Mouse (Mus musculus): ENCODE measurements around the gene St7. TPM values are rescaled to one million over a fixed set of nuclear protein-coding genes. Genes with fewer than 3 reads are reported as not detected.

The St7 gene
- polyA plus RNA-seq, 1 experiment: 7.4 TPM

DNA sequence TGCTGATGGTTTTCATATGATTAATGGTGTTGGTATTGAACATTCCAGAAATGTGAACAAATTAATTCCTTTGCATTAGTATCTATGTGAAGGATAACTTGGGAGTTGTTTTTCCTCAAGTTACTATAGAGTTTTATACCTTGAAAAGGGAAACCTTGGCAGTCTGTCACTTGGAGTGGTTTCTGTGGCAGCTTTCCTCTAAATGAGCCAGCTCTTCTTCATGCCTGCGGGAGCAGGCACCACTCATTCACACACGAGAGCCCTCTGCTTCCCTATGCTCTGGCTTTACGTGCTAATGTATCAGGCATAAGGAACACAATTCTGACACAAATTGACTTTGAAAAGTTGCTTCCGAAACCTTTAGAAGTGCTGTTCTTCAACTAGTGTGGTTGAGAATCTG lies 224.5 kb downstream of the St7 start:
- no peaks in the 10 kb centered on the region for H3K9me3 ChIP-seq (replicated peaks; ENCODE audit: control insufficient read depth, insufficient read depth, low read length, poor library complexity, severe bottlenecking)
- no peaks in the 10 kb centered on the region for H3K27me3 ChIP-seq (ENCODE audit: control insufficient read depth, insufficient read depth, low read length, poor library complexity, severe bottlenecking)
- H3K4me1 ChIP-seq (ENCODE audit: control insufficient read depth, insufficient read depth, low read length): peaks cover 4% of the 10 kb centered on the region
- H3K9ac ChIP-seq (ENCODE audit: low read depth, poor library complexity, severe bottlenecking): no peak overlapping the region
- H3K4me3 ChIP-seq (ENCODE audit: low read depth, low read length): no peak overlapping the region
- H3K36me3 ChIP-seq (ENCODE audit: control insufficient read depth, insufficient read depth, low read length, poor library complexity, severe bottlenecking): no peaks in the 10 kb centered on the region
- no peak overlapping the region for H3K27ac ChIP-seq (ENCODE audit: insufficient read depth, low read length)
- TF ChIP-seq POLR2A (IDR thresholded peaks at IDR 0.05; ENCODE audit: insufficient read depth, low read length) (no peak), EP300 (IDR thresholded peaks at IDR 0.05; ENCODE audit: insufficient read depth, low read depth, low read length) (no peak), CTCF (IDR thresholded peaks at IDR 0.05; ENCODE audit: low read depth, low read length) (no peak)

DNA sequence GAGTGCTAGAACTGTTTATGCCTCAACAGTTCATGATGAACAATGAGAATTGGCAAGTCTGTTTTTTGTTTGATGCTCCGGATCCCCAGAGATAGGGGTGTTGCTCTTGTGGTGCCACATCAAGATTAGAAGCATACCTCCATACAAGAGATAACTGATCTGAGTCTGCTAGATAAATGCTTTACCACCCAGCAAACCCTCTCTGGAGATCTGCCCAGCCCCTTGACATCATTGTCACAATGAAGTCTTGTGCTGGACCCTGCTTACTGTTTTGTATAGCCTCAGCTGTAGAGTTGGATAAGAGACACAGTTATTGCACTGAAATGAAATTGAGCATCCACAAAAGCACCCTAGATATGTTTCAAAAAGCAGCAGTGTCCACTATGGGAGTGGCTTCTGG lies 229.4 kb downstream of the St7 start:
- Histone ChIP-seq H3K9me3 (replicated peaks; ENCODE audit: control insufficient read depth, insufficient read depth, low read length, poor library complexity, severe bottlenecking) (no peaks in the 10 kb centered on the region), H3K36me3 (ENCODE audit: control insufficient read depth, insufficient read depth, low read length, poor library complexity, severe bottlenecking) (no peaks in the 10 kb centered on the region), H3K4me1 (ENCODE audit: control insufficient read depth, insufficient read depth, low read length) (no peaks in the 10 kb centered on the region), H3K27ac (ENCODE audit: insufficient read depth, low read length) (no peak overlapping the region), H3K4me3 (ENCODE audit: low read depth, low read length) (no peak overlapping the region), H3K27me3 (ENCODE audit: control insufficient read depth, insufficient read depth, low read length, poor library complexity, severe bottlenecking) (no peaks in the 10 kb centered on the region), H3K9ac (ENCODE audit: low read depth, poor library complexity, severe bottlenecking) (no peak overlapping the region)
- TF ChIP-seq EP300 (IDR thresholded peaks at IDR 0.05; ENCODE audit: insufficient read depth, low read depth, low read length): no peak
- no peak for TF ChIP-seq CTCF (IDR thresholded peaks at IDR 0.05; ENCODE audit: low read depth, low read length)
- TF ChIP-seq POLR2A (IDR thresholded peaks at IDR 0.05; ENCODE audit: insufficient read depth, low read length): no peak

DNA sequence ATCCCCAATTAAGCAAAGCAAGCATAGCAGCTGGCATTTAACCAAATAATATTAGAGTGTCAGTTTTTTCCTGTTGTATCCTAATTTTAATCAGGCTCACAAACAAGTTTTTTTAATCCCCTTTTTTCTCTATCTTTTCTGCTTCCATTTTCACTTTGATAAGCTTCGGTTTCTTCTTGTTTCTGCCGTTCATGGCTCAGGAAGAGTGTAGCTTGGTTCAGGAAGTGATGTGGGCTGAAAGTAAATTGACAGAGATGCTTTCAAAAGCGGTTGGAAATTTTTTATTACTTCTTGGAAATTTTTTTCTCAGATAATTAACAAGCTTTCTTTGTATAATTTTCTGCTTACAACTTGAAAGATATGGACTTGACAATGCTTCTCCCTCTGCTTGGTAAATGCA lies 230.2 kb downstream of the St7 start:
- TF ChIP-seq POLR2A (IDR thresholded peaks at IDR 0.05; ENCODE audit: insufficient read depth, low read length) (no peak), EP300 (IDR thresholded peaks at IDR 0.05; ENCODE audit: insufficient read depth, low read depth, low read length) (no peak), CTCF (IDR thresholded peaks at IDR 0.05; ENCODE audit: low read depth, low read length) (no peak)
- H3K27me3 ChIP-seq (ENCODE audit: control insufficient read depth, insufficient read depth, low read length, poor library complexity, severe bottlenecking): no peaks in the 10 kb centered on the region
- no peaks in the 10 kb centered on the region for H3K36me3 ChIP-seq (ENCODE audit: control insufficient read depth, insufficient read depth, low read length, poor library complexity, severe bottlenecking)
- no peak overlapping the region for H3K9ac ChIP-seq (ENCODE audit: low read depth, poor library complexity, severe bottlenecking)
- no peak overlapping the region for H3K27ac ChIP-seq (ENCODE audit: insufficient read depth, low read length)
- H3K4me3 ChIP-seq (ENCODE audit: low read depth, low read length): no peak overlapping the region
- H3K9me3 ChIP-seq (replicated peaks; ENCODE audit: control insufficient read depth, insufficient read depth, low read length, poor library complexity, severe bottlenecking): no peaks in the 10 kb centered on the region
- H3K4me1 ChIP-seq (ENCODE audit: control insufficient read depth, insufficient read depth, low read length): no peaks in the 10 kb centered on the region

DNA sequence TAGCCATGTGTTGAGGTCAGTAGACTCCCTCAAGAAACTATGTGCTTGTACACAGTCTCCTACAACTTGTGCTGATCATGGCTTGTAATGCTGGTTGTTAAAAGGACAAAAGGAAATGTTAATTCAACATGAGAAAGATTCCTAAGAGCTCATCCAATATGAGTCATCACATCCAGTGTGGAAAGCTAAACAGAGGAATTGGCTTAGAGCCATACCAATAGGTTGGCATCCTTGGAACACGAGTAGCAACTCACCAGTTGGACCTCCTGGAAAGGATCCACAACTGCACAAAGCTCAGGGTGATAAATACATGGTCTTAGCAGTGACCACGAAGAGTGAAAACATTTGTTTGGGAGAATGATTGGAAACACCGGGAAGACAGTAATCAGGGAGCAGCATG lies 230.6 kb downstream of the St7 start:
- no peaks in the 10 kb centered on the region for H3K4me1 ChIP-seq (ENCODE audit: control insufficient read depth, insufficient read depth, low read length)
- no peak overlapping the region for H3K27ac ChIP-seq (ENCODE audit: insufficient read depth, low read length)
- no peak overlapping the region for H3K4me3 ChIP-seq (ENCODE audit: low read depth, low read length)
- no peaks in the 10 kb centered on the region for H3K27me3 ChIP-seq (ENCODE audit: control insufficient read depth, insufficient read depth, low read length, poor library complexity, severe bottlenecking)
- H3K9me3 ChIP-seq (replicated peaks; ENCODE audit: control insufficient read depth, insufficient read depth, low read length, poor library complexity, severe bottlenecking): no peaks in the 10 kb centered on the region
- TF ChIP-seq POLR2A (IDR thresholded peaks at IDR 0.05; ENCODE audit: insufficient read depth, low read length) (no peak), CTCF (IDR thresholded peaks at IDR 0.05; ENCODE audit: low read depth, low read length) (no peak), EP300 (IDR thresholded peaks at IDR 0.05; ENCODE audit: insufficient read depth, low read depth, low read length) (no peak)
- H3K9ac ChIP-seq (ENCODE audit: low read depth, poor library complexity, severe bottlenecking): no peak overlapping the region
- no peaks in the 10 kb centered on the region for H3K36me3 ChIP-seq (ENCODE audit: control insufficient read depth, insufficient read depth, low read length, poor library complexity, severe bottlenecking)

DNA sequence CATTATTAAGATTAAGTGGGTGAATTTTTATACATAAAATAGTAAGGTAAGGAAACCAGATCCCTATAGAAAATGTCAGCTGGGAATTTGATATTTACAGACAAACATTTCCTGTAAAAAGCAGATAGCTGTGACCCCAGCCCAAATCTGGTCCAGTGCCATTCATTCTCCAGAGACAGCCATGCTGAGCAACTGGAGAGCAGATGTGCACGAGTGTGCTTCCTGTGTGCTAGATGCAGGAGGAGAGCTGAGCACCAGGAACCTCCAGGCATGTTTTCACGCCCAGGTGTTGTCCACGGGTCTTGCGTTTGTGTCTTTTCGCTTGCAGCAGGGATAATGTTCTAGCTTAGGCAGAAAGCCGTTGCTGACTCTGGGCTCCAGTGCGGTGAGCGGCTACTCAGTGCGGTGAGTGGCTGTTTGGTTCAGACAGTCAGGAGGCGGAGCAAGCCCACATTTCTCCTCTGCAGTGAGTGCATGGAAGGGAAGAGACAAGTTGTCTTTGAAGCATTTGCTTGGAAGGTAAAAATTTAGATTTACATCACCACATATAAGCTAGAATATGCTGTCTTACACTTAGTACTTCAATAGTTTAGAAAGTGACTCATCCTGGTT lies 231.3 kb downstream of the St7 start:
- Histone ChIP-seq H3K27me3 (ENCODE audit: control insufficient read depth, insufficient read depth, low read length, poor library complexity, severe bottlenecking) (no peaks in the 10 kb centered on the region), H3K36me3 (ENCODE audit: control insufficient read depth, insufficient read depth, low read length, poor library complexity, severe bottlenecking) (no peaks in the 10 kb centered on the region), H3K9me3 (replicated peaks; ENCODE audit: control insufficient read depth, insufficient read depth, low read length, poor library complexity, severe bottlenecking) (no peaks in the 10 kb centered on the region), H3K4me1 (ENCODE audit: control insufficient read depth, insufficient read depth, low read length) (no peaks in the 10 kb centered on the region), H3K27ac (ENCODE audit: insufficient read depth, low read length) (no peak overlapping the region), H3K9ac (ENCODE audit: low read depth, poor library complexity, severe bottlenecking) (no peak overlapping the region), H3K4me3 (ENCODE audit: low read depth, low read length) (no peak overlapping the region)
- TF ChIP-seq EP300 (IDR thresholded peaks at IDR 0.05; ENCODE audit: insufficient read depth, low read depth, low read length) (no peak), POLR2A (IDR thresholded peaks at IDR 0.05; ENCODE audit: insufficient read depth, low read length) (no peak), CTCF (IDR thresholded peaks at IDR 0.05; ENCODE audit: low read depth, low read length) (no peak)

DNA sequence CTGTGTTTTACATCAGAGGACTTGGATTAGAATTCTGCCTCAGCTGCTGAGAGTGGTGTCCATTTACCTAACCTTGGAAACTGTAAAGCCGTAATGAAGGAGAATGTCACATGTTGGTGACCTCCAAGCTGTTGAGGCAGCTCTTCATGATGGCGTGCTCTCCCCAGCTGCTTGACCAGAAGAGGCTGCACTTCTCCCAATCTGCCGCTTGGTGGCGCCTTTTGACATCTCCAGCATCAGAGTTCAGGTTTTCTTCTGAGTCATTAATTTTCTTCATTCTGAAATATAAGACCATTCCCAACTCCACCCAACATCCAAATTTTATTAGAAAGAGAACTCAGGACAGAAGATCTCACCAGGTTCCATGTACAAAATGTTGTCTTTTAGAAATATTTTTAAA lies 232.5 kb downstream of the St7 start:
- Histone ChIP-seq H3K9ac (ENCODE audit: low read depth, poor library complexity, severe bottlenecking) (no peak overlapping the region), H3K4me3 (ENCODE audit: low read depth, low read length) (no peak overlapping the region), H3K4me1 (ENCODE audit: control insufficient read depth, insufficient read depth, low read length) (no peaks in the 10 kb centered on the region), H3K36me3 (ENCODE audit: control insufficient read depth, insufficient read depth, low read length, poor library complexity, severe bottlenecking) (no peaks in the 10 kb centered on the region), H3K27ac (ENCODE audit: insufficient read depth, low read length) (no peak overlapping the region), H3K27me3 (ENCODE audit: control insufficient read depth, insufficient read depth, low read length, poor library complexity, severe bottlenecking) (no peaks in the 10 kb centered on the region), H3K9me3 (replicated peaks; ENCODE audit: control insufficient read depth, insufficient read depth, low read length, poor library complexity, severe bottlenecking) (no peaks in the 10 kb centered on the region)
- TF ChIP-seq CTCF (IDR thresholded peaks at IDR 0.05; ENCODE audit: low read depth, low read length) (peak; percentile 62), EP300 (IDR thresholded peaks at IDR 0.05; ENCODE audit: insufficient read depth, low read depth, low read length) (no peak), POLR2A (IDR thresholded peaks at IDR 0.05; ENCODE audit: insufficient read depth, low read length) (no peak)
